Mouse (Mus musculus) liver, embryonic 15.5 days (tissue): ENCODE data around the gene Hdgf. TPM values are rescaled to one million over a fixed set of nuclear protein-coding genes. Genes with fewer than 3 reads are reported as not detected.
A peak's percentile ranks its signal among the peaks of the same experiment; 100 is the strongest.

Experiments
- ATAC-seq: fragments of 200-750 bp; cut with Nextera tagmentation; 2 replicates; pipeline ENCODE4 v1.8.0; 2017; ENCODE audit warnings: moderate number of reproducible peaks, mild to moderate bottlenecking, moderate library complexity; ENCODE audit not compliant: insufficient read depth
- H3K27ac ChIP-seq: fragments of 300-500 bp; sonication (generic); replicated peaks from 2 replicates; pipeline ENCODE4 v1.5.1; 2015; ENCODE audit warnings: mild to moderate bottlenecking, inconsistent platforms
- H3K27me3 ChIP-seq: fragments of 300-500 bp; sonication (generic); 2 replicates; pipeline ENCODE4 v1.6.1; 2015; ENCODE audit warnings: mild to moderate bottlenecking, inconsistent platforms
- H3K36me3 ChIP-seq: fragments of 300-500 bp; sonication (generic); replicated peaks from 2 replicates; pipeline ENCODE4 v1.6.1; 2015; ENCODE audit warnings: moderate library complexity, mild to moderate bottlenecking, inconsistent platforms
- H3K4me1 ChIP-seq: fragments of 300-500 bp; sonication (generic); replicated peaks from 2 replicates; pipeline ENCODE4 v1.6.1; 2015; ENCODE audit warnings: inconsistent platforms
- H3K4me2 ChIP-seq: fragments of 300-500 bp; sonication (generic); 2 replicates; pipeline ENCODE4 v1.6.1; 2015; ENCODE audit warnings: moderate library complexity, mild to moderate bottlenecking, inconsistent platforms
- H3K4me3 ChIP-seq: fragments of 300-500 bp; sonication (generic); replicated peaks from 2 replicates; pipeline ENCODE4 v1.5.1; 2015; ENCODE audit warnings: mild to moderate bottlenecking, inconsistent platforms
- H3K9ac ChIP-seq: fragments of 300-500 bp; sonication (generic); 2 replicates; pipeline ENCODE4 v1.6.1; 2015; ENCODE audit warnings: moderate library complexity, mild to moderate bottlenecking, inconsistent platforms
- H3K9me3 ChIP-seq: fragments of 300-500 bp; sonication (generic); replicated peaks from 2 replicates; pipeline ENCODE4 v1.6.1; 2016; ENCODE audit warnings: inconsistent platforms
- WGBS: fragments of 180-500 bp; shearing (Covaris S2); methylation state at CpG from one replicate; pipeline ENCODE4 v1.1.7; 2015; ENCODE audit warnings: mixed read lengths; ENCODE audit not compliant: insufficient replicate concordance; 5-methylcytosine and 5-hydroxymethylcytosine counted together
- polyA plus RNA-seq: library from polyadenylated mRNA; unstranded; fragments of >200 nt; fragmentation: Nextera tagmentation; extraction: Ambion mirVana; gene quantifications from 2 replicates; pipeline ENCODE4 v1.2.1, GENCODE M21; 2015

Gene Hdgf
- polyA plus RNA-seq, 1 experiment from 2014 or later: 213 TPM

DNA sequence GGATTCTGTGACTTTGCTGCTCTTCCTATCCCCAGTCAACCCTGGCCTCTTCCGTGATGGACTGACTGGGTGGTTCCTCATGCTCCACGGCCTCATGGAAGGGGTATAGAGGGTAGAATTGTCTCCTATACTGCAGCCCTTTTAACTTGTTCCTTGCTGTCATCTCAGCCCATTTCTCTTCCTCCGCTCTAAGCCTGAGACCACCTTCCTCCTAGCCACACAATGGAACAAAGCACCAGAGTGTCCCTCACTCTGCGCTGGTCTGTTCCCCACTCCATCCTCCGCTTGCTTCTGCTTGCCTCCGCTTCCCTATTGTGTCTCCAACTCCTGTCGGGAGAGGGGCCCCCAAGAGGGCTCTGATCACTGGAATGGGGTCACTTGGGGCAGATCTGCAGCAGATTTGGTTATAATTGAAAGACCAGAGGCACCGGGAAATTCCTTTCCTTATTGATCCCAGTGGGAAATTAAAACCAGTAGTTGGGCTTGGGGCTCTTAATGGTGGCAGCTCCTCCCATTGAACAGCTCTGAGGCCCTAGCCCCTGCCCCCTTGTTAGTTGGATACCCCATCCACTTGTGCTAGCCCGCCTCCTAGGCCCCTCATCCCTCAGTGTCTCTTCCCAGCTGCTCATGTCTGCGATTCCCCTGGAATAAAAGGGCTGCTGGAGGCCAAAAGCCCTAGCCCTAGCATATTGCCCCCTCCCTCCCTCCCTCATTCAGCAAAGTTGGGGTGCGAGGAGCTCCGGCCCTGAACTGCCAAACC, 39.8 kb downstream of the Hdgf start:
- no peak overlapping the region for H3K4me3 ChIP-seq
- peaks cover 68% of the 10 kb centered on the region for H3K27me3 ChIP-seq
- H3K36me3 ChIP-seq: peaks cover 26% of the 10 kb centered on the region
- no peak for ATAC-seq
- peaks cover 23% of the 10 kb centered on the region for H3K4me1 ChIP-seq
- 25% methylated on average over 12 of the region's 12 CpGs for WGBS
- no peaks in the 10 kb centered on the region for H3K9me3 ChIP-seq
- no peak overlapping the region for H3K4me2 ChIP-seq
- H3K9ac ChIP-seq: no peak overlapping the region
- H3K27ac ChIP-seq: no peak overlapping the region

DNA sequence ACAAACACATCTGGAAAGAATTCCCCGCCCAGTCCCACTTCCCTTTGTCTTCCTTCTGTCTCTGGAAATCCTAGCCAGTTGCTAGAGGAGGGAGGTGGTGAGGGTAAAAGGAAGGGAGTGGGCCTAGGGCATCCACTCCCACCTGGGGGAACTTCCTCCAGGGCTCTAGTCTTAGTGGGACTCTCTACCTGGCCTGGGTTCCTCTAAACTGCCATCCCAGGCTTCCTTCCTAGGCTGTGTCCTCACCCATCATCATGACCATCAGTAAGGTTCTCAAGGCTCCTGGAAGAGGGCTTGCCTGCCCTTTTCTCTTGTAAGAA, 40.4 kb downstream of the Hdgf start:
- Histone ChIP-seq H3K9me3 (no peaks in the 10 kb centered on the region), H3K4me2 (no peak overlapping the region), H3K36me3 (peaks cover 20% of the 10 kb centered on the region), H3K27ac (no peak overlapping the region), H3K4me1 (peaks cover 23% of the 10 kb centered on the region), H3K9ac (no peak overlapping the region), H3K4me3 (no peak overlapping the region), H3K27me3 (peaks cover 74% of the 10 kb centered on the region)
- ATAC-seq: no peak
- WGBS: 15% methylated on average over 1 of the region's 1 CpGs

DNA sequence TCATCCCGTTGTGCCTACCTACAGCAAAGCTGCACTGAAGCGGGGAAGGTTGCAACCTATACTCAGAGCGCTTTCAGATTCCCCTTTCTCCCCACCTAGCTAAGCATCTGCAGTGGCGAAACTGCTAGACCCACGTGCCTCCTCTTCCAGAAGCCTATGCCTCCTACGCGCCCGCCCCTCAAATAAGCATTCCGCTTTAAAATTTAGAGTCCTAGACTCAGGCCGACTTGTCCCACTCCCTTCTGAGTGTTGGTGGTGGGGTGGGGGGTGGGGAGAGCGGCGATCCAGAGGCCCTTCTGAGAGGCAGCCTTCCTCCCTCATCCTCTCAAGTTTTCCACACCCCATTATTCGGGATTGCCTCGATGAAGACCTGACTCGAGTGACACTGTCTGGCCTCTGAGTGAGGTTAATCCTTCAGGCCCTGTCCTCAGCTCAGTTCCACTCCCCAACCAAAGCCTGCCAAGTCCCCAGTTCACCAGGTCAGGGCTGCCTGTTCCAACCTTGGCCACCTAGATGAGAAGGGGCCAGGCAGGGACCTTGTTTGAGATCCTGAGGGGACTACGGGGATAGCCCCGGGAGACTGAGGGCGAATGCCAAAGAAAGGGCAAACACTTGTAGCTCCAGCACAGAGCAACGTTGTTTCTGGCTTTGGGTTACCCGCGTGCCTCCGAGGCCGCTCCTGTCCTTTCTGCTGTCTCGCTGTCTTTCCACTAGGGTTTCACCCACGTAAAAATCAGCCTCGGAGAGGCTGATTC, 41.1 kb downstream of the Hdgf start:
- Histone ChIP-seq H3K4me3 (no peak overlapping the region), H3K27ac (no peak overlapping the region), H3K27me3 (peaks cover 81% of the 10 kb centered on the region), H3K4me1 (peaks cover 23% of the 10 kb centered on the region), H3K9ac (no peak overlapping the region), H3K9me3 (no peaks in the 10 kb centered on the region), H3K36me3 (peaks cover 13% of the 10 kb centered on the region), H3K4me2 (peak overlapping the region; percentile 44)
- 4% methylated on average over 26 of the region's 26 CpGs for WGBS
- ATAC-seq: no peak

DNA sequence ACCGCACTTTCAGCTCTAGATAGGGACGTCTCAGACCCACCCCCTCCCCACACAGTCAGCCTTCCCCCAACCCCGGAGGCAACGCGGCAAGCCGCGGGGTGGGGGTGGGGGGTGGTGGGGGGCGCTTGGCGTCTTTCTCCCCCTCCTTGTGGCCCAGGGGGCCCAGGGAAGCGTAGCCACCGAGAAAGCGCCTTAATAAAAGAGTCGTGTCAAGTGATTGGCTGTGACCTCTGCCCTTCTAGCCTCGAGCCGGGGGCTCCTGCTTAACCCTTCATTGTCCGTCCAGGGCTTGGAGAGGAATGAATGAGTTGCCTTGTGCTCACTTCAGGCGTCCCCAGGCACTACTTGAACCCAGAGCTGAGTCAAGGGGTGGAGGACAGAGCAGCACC, 41.7 kb downstream of the Hdgf start:
- Histone ChIP-seq H3K4me2 (peak overlapping the region; percentile 44), H3K4me1 (peaks cover 26% of the 10 kb centered on the region), H3K27me3 (peaks cover 87% of the 10 kb centered on the region), H3K36me3 (peaks cover 8% of the 10 kb centered on the region; the same call in 1 of the 2 replicates), H3K27ac (no peak overlapping the region), H3K4me3 (no peak overlapping the region), H3K9ac (no peak overlapping the region), H3K9me3 (no peaks in the 10 kb centered on the region)
- no peak for ATAC-seq
- WGBS: 3% methylated on average over 17 of the region's 17 CpGs

DNA sequence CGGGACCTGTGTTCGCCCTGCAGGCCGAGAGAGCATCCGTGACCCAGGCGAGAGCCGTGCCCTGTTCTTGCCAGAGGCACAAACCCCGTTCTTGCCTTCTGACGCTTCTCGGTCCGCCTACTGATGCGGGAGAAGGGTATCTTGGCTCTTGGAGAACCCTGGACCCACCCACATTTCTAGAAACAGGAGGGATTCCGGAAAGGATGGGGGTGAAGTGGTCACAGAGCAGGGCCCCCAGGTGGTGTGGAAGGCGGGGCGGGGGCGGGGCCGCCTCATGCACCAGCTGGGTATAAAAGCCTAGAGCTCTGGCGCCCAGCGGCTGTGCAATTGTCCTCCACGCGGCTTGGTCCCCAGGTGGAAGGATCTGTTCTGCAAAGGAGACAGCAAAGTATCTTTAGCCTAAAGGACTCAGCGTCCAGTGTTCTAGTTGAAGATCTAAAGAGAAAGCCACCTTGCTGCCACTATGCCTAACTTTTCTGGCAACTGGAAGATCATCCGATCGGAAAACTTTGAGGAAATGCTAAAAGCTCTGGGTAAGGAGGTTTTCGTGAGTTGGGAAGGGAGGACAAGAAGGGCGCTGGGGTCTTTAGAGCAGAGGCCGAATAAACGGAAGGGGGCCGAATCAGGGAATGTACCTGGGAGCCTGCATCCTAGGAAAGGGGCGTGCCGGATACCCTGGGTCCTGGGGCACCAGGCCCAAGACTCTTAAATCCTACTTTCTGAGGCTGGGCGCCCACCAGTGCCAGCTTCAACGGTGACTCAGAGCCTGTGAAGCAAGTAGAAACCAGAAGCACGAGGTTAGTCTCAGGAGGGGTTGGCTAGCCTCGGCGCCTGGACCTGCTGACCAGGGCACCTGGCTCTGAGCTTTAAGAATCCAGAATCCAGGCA, 42.5 kb downstream of the Hdgf start, which contains the start of gene Crabp2:
Gene Crabp2 (plus strand): TSS at position 289 of the 888 bp plus-strand sequence.
- Histone ChIP-seq H3K27me3 (peaks cover 95% of the 10 kb centered on the region), H3K9me3 (no peaks in the 10 kb centered on the region), H3K9ac (no peak within 1 kb of the TSS), H3K4me1 (peaks cover 26% of the 10 kb centered on the region), H3K36me3 (0 out of 2 replicates have a peak, but pooled peaks cover under 1% of the 10 kb centered on the region), H3K4me3 (peak within 1 kb of the TSS; percentile 17), H3K4me2 (peak within 1 kb of the TSS; percentile 44), H3K27ac (no peak within 1 kb of the TSS)
- ATAC-seq: no peak
- 3% methylated on average over 35 of the region's 35 CpGs for WGBS

DNA sequence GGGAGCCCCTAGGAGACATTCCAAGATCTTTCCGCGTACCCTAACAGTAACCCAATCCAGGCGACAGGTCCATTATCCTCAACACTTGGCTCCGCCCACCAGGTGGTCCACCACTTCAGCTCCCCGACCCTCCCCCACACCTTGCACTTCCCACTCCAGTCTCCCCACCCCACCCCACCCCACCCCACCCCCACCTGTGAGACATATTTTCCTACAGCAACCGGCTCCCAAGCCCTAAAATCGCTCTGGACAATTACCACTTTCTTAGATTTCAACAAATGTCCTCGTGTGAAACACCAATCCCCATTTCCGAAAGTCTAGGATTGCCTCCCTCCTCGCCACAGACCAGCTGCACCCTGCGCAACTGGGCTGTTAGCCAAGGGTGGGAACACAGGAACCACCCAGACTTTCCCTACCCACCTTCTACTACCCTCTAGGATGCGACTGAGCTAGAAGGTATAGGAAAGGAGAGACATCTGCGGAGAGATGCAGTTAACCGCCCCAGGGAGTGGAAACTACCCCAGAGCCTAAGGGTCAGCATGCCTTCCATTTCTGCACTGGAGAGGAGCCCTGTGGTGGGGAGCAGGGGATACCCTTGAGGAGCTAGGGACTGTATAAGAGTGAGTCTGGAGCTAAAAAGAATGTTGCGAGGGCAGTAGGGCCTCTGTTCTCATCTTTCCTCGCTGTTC, 43.3 kb downstream of the Hdgf start:
- no peak for ATAC-seq
- H3K27ac ChIP-seq: no peak overlapping the region
- H3K27me3 ChIP-seq: peaks cover 100% of the 10 kb centered on the region
- H3K4me2 ChIP-seq: no peak overlapping the region
- H3K9me3 ChIP-seq: no peaks in the 10 kb centered on the region
- no peaks in the 10 kb centered on the region for H3K36me3 ChIP-seq
- H3K9ac ChIP-seq: no peak overlapping the region
- H3K4me3 ChIP-seq: no peak overlapping the region
- WGBS: 13% methylated on average over 16 of the region's 16 CpGs
- H3K4me1 ChIP-seq: peaks cover 26% of the 10 kb centered on the region

DNA sequence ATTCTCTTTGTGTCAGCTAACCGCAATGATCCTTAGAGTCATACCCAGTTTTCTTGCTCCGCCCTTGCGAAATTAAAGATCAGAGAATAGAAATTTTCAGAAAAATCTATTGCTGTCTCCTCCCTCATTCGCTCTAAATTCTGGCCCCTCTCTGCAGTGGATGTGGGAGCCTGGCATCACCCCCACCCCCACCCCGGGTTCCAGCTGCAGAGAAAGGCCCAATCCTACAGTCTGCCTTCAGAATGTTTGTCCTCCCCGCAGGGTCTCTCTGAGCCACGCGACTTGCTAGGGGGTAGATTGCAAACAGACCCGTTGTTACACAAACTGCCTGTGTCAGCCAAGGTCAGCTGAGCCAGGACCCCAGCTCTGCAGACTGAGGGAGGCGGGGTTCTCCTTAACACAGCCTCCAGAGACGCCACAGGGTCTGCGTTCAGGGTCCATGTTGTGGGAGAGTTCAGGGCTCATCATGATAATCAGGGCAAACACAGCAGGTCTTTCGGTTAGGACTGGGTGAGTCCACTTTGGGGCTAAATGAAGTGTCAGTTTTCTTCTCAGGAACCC, 43.9 kb downstream of the Hdgf start:
- Histone ChIP-seq H3K36me3 (no peaks in the 10 kb centered on the region), H3K9ac (no peak overlapping the region), H3K27me3 (peaks cover 100% of the 10 kb centered on the region), H3K4me1 (peaks cover 26% of the 10 kb centered on the region), H3K4me3 (no peak overlapping the region), H3K4me2 (no peak overlapping the region), H3K9me3 (no peaks in the 10 kb centered on the region), H3K27ac (no peak overlapping the region)
- ATAC-seq: no peak
- WGBS: 10% methylated on average over 13 of the region's 13 CpGs

DNA sequence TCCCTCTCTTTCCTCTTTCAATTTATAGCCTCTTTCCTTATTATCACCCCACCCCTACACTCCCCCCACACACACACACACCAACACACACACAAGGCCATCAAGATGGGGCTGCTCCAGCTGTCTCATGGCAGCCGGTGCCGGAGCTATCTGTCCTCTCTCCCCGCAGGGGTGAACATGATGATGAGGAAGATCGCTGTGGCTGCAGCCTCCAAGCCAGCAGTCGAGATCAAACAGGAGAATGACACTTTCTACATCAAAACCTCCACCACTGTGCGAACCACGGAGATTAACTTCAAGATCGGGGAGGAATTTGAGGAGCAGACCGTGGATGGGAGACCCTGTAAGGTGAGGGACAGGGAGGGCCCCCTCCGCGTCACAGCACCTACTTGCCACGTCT, 45.8 kb downstream of the Hdgf start:
- H3K4me1 ChIP-seq: peaks cover 25% of the 10 kb centered on the region
- ATAC-seq: no peak
- H3K27ac ChIP-seq: no peak overlapping the region
- H3K4me3 ChIP-seq: no peak overlapping the region
- H3K36me3 ChIP-seq: no peaks in the 10 kb centered on the region
- H3K9ac ChIP-seq: no peak overlapping the region
- WGBS: 9% methylated on average over 12 of the region's 12 CpGs
- H3K4me2 ChIP-seq: peak overlapping the region; percentile 33
- H3K27me3 ChIP-seq: peaks cover 98% of the 10 kb centered on the region
- no peaks in the 10 kb centered on the region for H3K9me3 ChIP-seq

DNA sequence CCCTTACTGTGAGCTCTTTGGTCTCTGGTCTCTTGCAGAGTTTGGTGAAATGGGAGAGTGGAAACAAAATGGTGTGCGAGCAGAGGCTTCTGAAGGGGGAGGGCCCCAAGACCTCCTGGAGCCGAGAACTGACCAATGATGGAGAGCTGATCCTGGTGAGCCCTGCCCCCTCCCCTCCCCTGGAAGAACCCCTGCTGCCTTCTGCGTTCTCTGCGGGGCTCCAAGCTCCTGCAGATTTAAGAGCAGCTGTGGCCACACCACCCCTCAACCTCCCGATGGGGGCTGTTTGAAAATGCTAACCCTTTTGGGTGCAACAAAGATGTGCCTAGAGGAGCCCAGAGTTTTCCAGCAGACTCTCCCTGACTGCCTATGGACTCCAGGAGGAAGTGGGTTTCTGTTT, 46.3 kb downstream of the Hdgf start:
- Histone ChIP-seq H3K27me3 (peaks cover 96% of the 10 kb centered on the region), H3K4me1 (peaks cover 20% of the 10 kb centered on the region), H3K4me2 (peak overlapping the region; percentile 33), H3K4me3 (no peak overlapping the region), H3K9ac (no peak overlapping the region), H3K36me3 (no peaks in the 10 kb centered on the region), H3K27ac (no peak overlapping the region), H3K9me3 (no peaks in the 10 kb centered on the region)
- ATAC-seq: no peak
- 0% methylated on average over 5 of the region's 5 CpGs for WGBS

DNA sequence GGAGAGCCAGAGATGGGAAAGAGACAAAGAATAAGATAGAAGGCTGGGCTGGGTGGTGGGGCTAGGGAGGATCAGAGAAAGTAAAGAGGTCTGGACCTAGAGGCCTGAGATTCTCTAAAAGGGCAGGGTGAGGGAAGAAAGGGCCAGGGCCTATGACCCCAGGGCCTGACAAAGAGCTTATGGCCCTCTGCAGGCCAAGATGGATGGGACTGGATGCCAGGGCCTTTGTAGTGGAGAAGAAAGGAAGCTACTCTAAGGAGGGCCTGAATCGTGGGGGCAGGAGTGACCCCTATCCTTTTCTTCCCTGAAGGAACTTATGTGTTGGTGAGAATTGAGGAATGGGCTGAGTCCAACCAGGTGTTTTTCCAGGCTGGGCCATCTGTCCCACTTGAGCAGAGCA, 51.9 kb downstream of the Hdgf start:
- Histone ChIP-seq H3K9ac (no peak overlapping the region), H3K4me1 (peaks cover 9% of the 10 kb centered on the region), H3K9me3 (no peaks in the 10 kb centered on the region), H3K4me2 (no peak overlapping the region), H3K36me3 (no peaks in the 10 kb centered on the region), H3K4me3 (no peak overlapping the region), H3K27me3 (peaks cover 84% of the 10 kb centered on the region), H3K27ac (no peak overlapping the region)
- WGBS: 54% methylated on average over 1 of the region's 1 CpGs
- no peak for ATAC-seq
